Mouse (Mus musculus) neural tube, embryonic 12.5 days (tissue): ENCODE results near the gene Csnk1e. TPM values are rescaled to one million over a fixed set of nuclear protein-coding genes. Genes with fewer than 3 reads are reported as not detected.

Experiments used
- ATAC-seq: fragments of 200-750 bp; cut with Nextera tagmentation; 2 replicates; pipeline ENCODE4 v1.8.0; 2017; ENCODE audit warnings: low read depth, mild to moderate bottlenecking, moderate TSS enrichment, moderate library complexity; ENCODE audit not compliant: low FRiP score
- H3K27ac ChIP-seq: fragments of 300-500 bp; sonication (generic); 2 replicates; pipeline ENCODE4 v1.5.1; 2016
- H3K27me3 ChIP-seq: fragments of 300-500 bp; sonication (generic); replicated peaks from 2 replicates; pipeline ENCODE4 v1.6.1; 2016; ENCODE audit warnings: mild to moderate bottlenecking
- H3K36me3 ChIP-seq: fragments of 300-500 bp; sonication (generic); 2 replicates; pipeline ENCODE4 v1.6.1; 2016; ENCODE audit warnings: mild to moderate bottlenecking
- H3K4me1 ChIP-seq: fragments of 300-500 bp; sonication (generic); 2 replicates; pipeline ENCODE4 v1.6.1; 2016
- H3K4me2 ChIP-seq: fragments of 300-500 bp; sonication (generic); replicated peaks from 2 replicates; pipeline ENCODE4 v1.6.1; 2016; ENCODE audit warnings: mild to moderate bottlenecking
- H3K4me3 ChIP-seq: fragments of 300-500 bp; sonication (generic); 2 replicates; pipeline ENCODE4 v1.5.1; 2016
- H3K9ac ChIP-seq: fragments of 300-500 bp; sonication (generic); 2 replicates; pipeline ENCODE4 v1.6.1; 2016; ENCODE audit warnings: mild to moderate bottlenecking
- H3K9me3 ChIP-seq: fragments of 300-500 bp; sonication (generic); 2 replicates; pipeline ENCODE4 v1.6.1; 2016; ENCODE audit warnings: mild to moderate bottlenecking
- WGBS: fragments of 180-500 bp; shearing (Covaris S2); methylation state at CpG from one replicate; pipeline ENCODE4 v1.1.7; 2016; 5-methylcytosine and 5-hydroxymethylcytosine counted together
- polyA plus RNA-seq: library from polyadenylated mRNA; unstranded; fragments of >200 nt; fragmentation: Nextera tagmentation; extraction: Ambion mirVana; gene quantifications from 2 replicates; pipeline ENCODE4 v1.2.1, GENCODE M21; 2016

Csnk1e gene
- polyA plus RNA-seq, 1 experiment from 2014 or later: 308 TPM

DNA sequence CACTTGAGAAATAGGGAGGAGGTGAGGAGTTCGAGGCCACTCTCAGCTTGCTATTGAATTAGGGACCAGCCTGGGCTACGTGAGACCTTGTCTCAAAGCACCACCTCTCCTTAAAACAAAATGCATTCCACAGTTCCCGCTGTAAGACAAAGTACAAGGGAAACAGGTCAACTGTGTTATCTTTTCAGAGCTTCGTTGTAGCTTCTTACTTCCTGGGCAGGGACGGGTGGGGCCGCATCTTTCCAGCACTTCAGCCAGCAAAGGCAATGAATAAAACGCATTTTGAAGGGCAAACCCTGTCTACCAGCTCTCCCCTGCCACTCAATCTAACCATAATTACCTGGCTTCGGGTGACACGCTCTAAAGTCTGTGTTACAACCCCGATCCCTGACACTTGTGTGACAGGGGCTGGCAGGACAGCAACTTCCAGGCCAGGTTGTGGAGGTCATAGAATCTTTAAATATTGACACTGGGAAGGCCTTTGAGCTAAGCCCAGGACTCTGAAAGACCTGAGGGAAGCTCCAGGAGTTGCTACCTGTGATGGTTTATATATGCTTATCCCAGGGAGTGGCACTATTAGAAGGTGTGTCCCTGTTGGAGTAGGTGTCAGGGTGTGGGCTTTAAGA, 38.8 kb downstream of the Csnk1e start:
- Histone ChIP-seq H3K4me2 (no peak overlapping the region), H3K27ac (no peak overlapping the region), H3K4me3 (no peak overlapping the region), H3K9ac (no peak overlapping the region), H3K27me3 (no peaks in the 10 kb centered on the region), H3K36me3 (peaks cover 52% of the 10 kb centered on the region), H3K4me1 (no peaks in the 10 kb centered on the region; the same call in 1 of the 2 replicates), H3K9me3 (no peaks in the 10 kb centered on the region)
- WGBS: 95% methylated on average over 10 of the region's 10 CpGs
- ATAC-seq: no peak

DNA sequence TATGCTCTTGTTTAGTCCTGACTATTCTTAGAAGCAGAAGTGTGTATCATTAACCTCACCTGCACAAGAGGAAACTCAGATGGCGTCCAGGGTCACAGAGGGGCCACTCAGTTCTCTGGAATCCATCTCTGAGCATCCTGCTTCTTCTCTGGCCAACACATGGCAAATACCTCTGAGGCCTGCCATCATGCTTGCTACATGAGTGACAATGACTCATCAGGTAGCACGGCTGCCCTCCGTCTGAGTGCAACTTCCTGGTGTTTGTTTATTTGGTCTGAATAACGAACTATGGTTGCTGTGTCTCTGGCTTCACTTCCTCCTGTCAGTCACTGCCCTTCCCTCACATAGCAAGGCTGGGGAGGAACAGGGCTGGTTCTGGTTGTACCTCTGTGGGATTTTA, 40.9 kb downstream of the Csnk1e start:
- Histone ChIP-seq H3K4me1 (no peaks in the 10 kb centered on the region; the same call in 1 of the 2 replicates), H3K9ac (no peak overlapping the region), H3K27ac (no peak overlapping the region), H3K9me3 (no peaks in the 10 kb centered on the region), H3K36me3 (peaks cover 31% of the 10 kb centered on the region), H3K4me2 (no peak overlapping the region), H3K4me3 (no peak overlapping the region), H3K27me3 (no peaks in the 10 kb centered on the region)
- WGBS: 77% methylated on average over 4 of the region's 4 CpGs
- ATAC-seq: no peak

DNA sequence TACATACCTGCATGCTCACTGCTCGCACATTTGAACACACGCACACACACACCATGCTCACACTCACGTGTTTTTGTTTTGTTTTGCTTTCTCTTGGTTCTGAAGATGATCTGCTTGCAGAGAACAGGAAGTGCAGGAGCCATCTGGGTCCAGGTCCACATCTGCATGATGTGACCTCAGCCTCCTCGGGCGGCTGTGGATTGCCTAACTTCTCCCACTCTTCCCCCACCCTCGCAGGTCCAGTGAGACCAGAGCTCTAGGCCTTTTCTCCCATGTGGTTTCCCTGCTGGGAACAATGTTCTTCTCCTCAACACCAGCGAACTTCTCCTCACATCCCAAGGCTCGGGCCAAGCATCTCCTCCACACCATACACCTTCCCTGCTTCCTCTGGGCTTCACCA, 41.6 kb downstream of the Csnk1e start:
- Histone ChIP-seq H3K4me1 (no peaks in the 10 kb centered on the region; the same call in 1 of the 2 replicates), H3K4me3 (no peak overlapping the region), H3K36me3 (peaks cover 24% of the 10 kb centered on the region), H3K9me3 (no peaks in the 10 kb centered on the region), H3K27me3 (no peaks in the 10 kb centered on the region), H3K4me2 (no peak overlapping the region), H3K9ac (no peak overlapping the region), H3K27ac (no peak overlapping the region)
- 85% methylated on average over 8 of the region's 8 CpGs for WGBS
- no peak for ATAC-seq

DNA sequence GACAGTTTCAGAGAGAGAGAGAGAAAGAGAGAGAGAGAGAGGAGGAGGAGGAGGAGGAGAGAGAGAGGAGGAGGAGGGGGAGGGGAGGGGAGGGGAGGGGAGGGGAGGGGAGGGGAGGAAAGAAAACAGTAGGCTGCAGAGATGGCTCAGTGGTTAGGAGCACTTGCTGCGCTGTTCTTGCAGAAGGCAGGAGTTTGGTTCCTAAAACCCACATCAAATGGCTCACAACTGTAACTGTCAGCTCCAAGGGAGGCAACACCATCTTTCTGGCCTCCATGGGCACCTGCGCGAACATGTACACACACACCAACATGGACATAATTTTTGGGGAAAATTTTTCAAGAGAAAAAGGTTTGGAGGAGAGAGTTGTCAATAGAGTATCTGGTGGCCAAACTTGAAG, 42.2 kb downstream of the Csnk1e start:
- Histone ChIP-seq H3K36me3 (peaks cover 18% of the 10 kb centered on the region), H3K27ac (no peak overlapping the region), H3K9ac (no peak overlapping the region), H3K4me1 (no peaks in the 10 kb centered on the region; the same call in 1 of the 2 replicates), H3K4me3 (no peak overlapping the region), H3K9me3 (no peaks in the 10 kb centered on the region), H3K4me2 (no peak overlapping the region), H3K27me3 (no peaks in the 10 kb centered on the region)
- no peak for ATAC-seq
- WGBS: 92% methylated on average over 3 of the region's 3 CpGs

DNA sequence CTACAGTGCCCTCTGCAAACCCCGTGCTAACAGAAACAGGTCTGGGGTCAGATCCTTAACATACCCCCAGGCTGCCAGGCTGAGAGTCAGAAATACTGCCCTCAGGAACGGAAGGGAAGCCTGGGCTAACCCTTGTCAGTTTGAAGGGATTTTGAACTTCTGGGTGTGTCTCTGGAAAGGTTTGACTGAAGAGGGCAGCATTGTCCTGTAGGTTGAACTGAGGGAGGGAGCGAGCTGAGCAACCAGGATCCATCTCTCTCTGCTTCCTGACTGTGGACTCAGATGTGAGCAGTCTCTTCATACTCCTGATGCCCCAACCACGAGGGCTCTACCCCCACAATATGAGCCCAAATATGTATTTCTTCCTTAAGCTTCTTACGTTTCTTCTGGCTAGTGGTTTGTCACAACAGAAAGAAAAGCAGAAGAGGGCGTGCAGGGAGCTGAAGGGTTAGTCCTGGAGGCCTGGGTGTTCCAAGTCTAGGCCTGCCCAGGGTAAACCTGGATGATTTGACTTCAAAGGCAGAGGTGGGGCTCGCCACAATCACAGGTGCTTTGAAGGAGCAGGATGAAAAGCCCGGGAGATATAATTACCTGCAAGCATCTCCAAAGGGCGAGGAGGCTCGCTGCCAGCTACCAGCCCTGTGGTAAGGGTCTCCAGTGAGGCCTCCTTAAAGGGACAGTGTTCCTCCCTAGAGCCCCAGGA, 43.9 kb downstream of the Csnk1e start:
- no peak overlapping the region for H3K4me3 ChIP-seq
- H3K9ac ChIP-seq: no peak overlapping the region
- no peak for ATAC-seq
- H3K27me3 ChIP-seq: no peaks in the 10 kb centered on the region
- 66% methylated on average over 10 of the region's 10 CpGs for WGBS
- H3K4me1 ChIP-seq: no peaks in the 10 kb centered on the region; the same call in 1 of the 2 replicates
- H3K36me3 ChIP-seq: peaks cover 5% of the 10 kb centered on the region
- H3K27ac ChIP-seq: no peak overlapping the region
- no peaks in the 10 kb centered on the region for H3K9me3 ChIP-seq
- H3K4me2 ChIP-seq: no peak overlapping the region

DNA sequence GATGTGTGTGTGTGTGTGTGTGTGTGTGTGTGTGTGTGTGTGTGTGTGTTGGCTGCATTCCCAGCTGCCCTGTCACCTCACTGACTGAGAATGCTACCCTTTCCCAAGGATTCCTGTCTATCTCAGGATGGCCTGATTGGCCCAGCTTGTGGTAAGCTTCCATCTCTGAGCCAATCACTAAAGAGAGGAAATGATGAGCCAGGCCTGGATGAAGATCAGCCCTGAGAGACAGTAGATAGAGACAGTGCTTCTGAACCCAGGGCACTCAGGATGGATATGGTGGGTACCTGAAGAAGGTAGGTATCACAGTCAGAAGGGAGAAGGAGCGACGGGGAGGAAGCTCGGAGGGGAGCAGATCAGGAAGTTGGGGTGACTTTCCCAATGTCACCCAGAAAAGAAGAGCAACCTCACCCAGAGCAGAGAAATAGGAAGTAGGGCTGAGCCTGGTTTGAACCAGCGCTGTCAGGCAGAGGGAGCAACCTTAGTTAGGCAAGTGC, 46.2 kb downstream of the Csnk1e start:
- no peak for ATAC-seq
- no peak overlapping the region for H3K4me2 ChIP-seq
- H3K9ac ChIP-seq: no peak overlapping the region
- H3K4me3 ChIP-seq: no peak overlapping the region
- no peaks in the 10 kb centered on the region for H3K36me3 ChIP-seq
- 90% methylated on average over 4 of the region's 4 CpGs for WGBS
- H3K4me1 ChIP-seq: no peaks in the 10 kb centered on the region
- no peaks in the 10 kb centered on the region for H3K9me3 ChIP-seq
- H3K27me3 ChIP-seq: 0 out of 2 replicates have a peak, but pooled peaks cover 3% of the 10 kb centered on the region
- no peak overlapping the region for H3K27ac ChIP-seq

DNA sequence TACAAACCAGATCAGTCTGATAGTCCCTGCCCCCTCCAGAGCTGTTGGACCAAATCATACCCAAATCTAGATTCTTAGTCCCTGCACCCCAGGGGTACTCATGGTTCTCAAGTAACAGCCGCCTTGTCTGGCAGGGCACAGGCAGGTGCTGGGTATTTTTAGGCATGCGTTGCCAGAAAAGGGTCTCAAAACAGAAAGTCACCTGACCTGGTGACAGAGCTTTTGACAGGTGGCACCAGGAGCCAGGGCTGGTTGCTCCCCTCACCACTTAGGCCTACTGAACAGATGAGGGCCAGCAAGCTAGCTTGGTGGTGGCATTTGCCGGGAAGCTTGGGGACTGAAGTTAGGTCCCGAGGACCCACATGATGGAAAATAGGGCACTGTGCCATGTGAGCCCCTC, 48.8 kb downstream of the Csnk1e start:
- no peaks in the 10 kb centered on the region for H3K9me3 ChIP-seq
- ATAC-seq: no peak
- H3K4me2 ChIP-seq: no peak overlapping the region
- no peak overlapping the region for H3K9ac ChIP-seq
- no peaks in the 10 kb centered on the region for H3K36me3 ChIP-seq
- WGBS: 86% methylated on average over 4 of the region's 4 CpGs
- no peak overlapping the region for H3K4me3 ChIP-seq
- H3K4me1 ChIP-seq: peaks cover 13% of the 10 kb centered on the region
- H3K27ac ChIP-seq: no peak overlapping the region
- H3K27me3 ChIP-seq: 0 out of 2 replicates have a peak, but pooled peaks cover 3% of the 10 kb centered on the region

DNA sequence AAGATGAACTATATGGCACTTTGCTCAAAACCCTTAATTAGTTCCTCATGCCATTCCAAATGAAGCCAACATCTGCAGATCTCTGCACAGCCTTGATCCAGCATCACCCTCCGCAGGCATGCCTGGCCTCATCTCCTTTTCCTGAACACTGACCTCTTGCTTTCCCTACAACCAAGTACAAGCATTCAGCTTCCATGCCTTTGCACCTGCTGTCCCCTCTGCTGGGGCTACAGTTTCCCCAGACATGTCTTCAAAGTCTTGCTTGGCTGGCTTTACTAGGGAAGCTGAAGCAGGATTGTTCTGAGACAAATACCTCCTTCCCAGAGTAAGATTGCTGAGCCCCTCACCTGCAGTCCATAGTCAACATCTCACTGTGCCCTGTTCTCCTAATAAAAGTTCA, 51.1 kb downstream of the Csnk1e start:
- H3K4me2 ChIP-seq: peak overlapping the region; percentile 88; the same call in 1 of the 2 replicates
- H3K36me3 ChIP-seq: no peaks in the 10 kb centered on the region
- ATAC-seq: no peak
- no peak overlapping the region for H3K4me3 ChIP-seq
- 0 out of 2 replicates have a peak, but pooled peaks cover 3% of the 10 kb centered on the region for H3K27me3 ChIP-seq
- peaks cover 33% of the 10 kb centered on the region for H3K4me1 ChIP-seq
- no peak overlapping the region for H3K9ac ChIP-seq
- H3K27ac ChIP-seq: no peak overlapping the region
- WGBS: 70% methylated on average over 1 of the region's 1 CpGs
- H3K9me3 ChIP-seq: no peaks in the 10 kb centered on the region

DNA sequence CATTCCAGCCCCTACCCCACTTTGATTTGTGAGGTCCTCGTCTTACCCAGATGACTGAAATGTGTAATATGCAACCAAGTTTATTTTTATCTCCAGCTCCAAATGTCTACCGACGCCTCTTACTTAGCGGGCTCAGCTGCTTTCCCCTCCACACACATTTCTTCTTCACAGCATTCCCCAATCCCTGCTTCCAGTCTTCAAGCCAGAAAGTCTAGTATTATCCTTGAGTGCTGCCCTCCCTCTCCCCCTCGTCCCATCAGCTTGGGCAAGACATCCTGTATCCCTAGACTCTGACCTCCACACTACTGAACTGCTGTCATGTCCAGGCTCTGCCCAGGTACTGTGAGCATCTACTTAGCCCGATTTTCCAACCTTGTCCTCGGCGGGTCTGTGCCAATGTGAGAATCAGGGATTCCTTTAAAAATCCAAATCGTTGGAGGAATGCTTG, 51.6 kb downstream of the Csnk1e start:
- ATAC-seq: peak; percentile 9; the same call in 1 of the 2 replicates
- Histone ChIP-seq H3K9me3 (no peaks in the 10 kb centered on the region), H3K9ac (peak overlapping the region; percentile 92), H3K36me3 (no peaks in the 10 kb centered on the region), H3K4me3 (peak overlapping the region; percentile 93), H3K27me3 (0 out of 2 replicates have a peak, but pooled peaks cover 3% of the 10 kb centered on the region), H3K27ac (no peak overlapping the region), H3K4me2 (peak overlapping the region; percentile 88), H3K4me1 (peaks cover 33% of the 10 kb centered on the region)
- WGBS: 18% methylated on average over 9 of the region's 9 CpGs

DNA sequence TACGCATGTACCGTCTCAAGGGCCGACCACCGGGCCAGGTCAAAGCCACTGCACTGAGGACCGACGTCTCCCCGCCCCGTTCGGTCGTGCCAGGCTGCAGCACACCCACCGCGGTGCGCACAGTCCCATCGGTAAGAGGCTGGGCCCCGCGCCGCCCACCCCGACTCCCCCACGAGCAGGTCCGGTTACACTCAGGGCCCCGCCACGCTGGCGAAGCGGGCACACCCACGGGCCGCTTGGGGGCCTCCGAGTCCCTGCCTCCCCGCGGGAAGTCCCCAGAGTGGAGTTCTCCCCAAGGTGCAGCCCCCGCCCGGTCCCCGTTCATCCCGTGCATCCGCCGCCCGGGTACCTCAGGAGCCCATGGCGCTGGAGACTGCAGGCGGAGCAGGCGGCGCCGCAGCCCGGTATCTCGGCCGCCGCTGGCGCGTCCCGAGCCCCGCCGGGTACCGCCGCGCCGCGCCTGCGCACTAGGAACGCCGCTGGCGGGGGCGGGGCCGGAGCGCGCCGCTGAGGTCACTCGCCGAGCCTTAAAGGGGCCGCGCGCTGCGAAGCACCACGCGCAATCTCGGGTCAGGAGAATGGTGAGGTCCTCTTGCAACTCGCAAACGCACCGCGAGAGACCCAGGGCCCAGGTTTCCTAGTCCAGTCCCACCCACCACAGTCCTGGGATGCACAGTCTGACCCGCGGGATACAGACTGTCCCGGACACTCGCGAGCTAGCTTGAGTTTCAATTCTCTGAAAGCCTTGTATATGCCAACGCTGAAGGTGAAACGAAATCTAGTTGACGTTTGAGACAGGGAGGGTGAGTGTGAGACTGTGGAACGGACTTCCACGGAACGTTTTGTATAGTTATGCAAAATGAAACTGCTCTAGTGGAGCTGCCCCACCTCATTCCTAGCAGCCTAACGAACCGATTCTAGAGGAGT, 52.3 kb downstream of the Csnk1e start, which contains the start of gene Tmem184b:
TSS of gene Tmem184b (minus strand) at position 734 of the 927 bp plus-strand sequence.
- Histone ChIP-seq H3K27me3 (0 out of 2 replicates have a peak, but pooled peaks cover 3% of the 10 kb centered on the region), H3K4me3 (peak within 1 kb of the TSS; percentile 93), H3K9me3 (no peaks in the 10 kb centered on the region), H3K9ac (peak within 1 kb of the TSS; percentile 92), H3K36me3 (no peaks in the 10 kb centered on the region; the same call in 1 of the 2 replicates), H3K27ac (peak within 1 kb of the TSS; percentile 10; the same call in 1 of the 2 replicates), H3K4me2 (peak within 1 kb of the TSS; percentile 88), H3K4me1 (peaks cover 33% of the 10 kb centered on the region)
- peak; percentile 86 for ATAC-seq
- WGBS: under 1% methylated on average over 90 of the region's 90 CpGs

DNA sequence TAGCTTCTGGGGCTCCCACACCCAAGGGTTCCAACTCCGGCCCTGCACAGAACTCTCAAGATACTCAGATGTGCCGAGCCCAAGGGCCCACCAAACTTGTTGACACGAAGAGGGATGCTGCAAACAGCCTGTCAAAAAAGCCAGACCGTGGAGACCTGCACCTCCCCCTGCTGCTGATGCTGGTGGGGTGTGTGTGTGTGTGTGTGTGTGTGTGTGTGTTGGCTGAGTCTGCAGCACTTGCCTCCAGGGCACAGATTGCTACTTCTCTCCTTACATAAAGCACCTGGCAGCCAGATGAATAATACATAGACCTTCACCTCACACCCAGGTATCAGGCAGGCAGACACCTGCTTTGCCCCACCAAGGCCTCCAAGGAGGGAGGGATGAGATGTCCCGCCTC, 53.2 kb downstream of the Csnk1e start:
- Histone ChIP-seq H3K27ac (no peak overlapping the region), H3K4me3 (peak overlapping the region; percentile 93), H3K4me1 (peaks cover 33% of the 10 kb centered on the region), H3K36me3 (peaks cover 3% of the 10 kb centered on the region; the same call in 1 of the 2 replicates), H3K4me2 (peak overlapping the region; percentile 88), H3K9ac (peak overlapping the region; percentile 92), H3K9me3 (no peaks in the 10 kb centered on the region), H3K27me3 (0 out of 2 replicates have a peak, but pooled peaks cover 3% of the 10 kb centered on the region)
- WGBS: 36% methylated on average over 5 of the region's 5 CpGs
- no peak for ATAC-seq
